Mouse (Mus musculus): ENCODE results near the gene Abat.

The Abat gene

DNA sequence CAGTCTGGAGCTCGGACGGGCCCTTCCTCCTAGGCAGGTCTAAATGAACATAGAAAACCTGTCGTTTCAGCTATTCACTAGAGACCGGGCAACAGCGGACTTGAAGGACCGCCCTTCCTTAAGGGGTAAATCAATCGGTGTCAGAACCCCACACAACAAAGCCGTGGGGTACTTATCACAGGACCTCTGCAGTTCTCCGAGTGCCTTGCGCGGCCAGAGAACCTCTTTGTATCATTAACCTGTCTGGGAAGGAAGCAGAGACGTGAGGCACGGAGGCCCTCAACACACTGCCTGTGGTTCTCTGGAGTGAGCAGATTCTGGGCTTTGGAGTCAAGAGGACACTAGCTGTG is 123.6 kb downstream of the Abat start:
- DNase-seq (ENCODE audit: low spot score): no peak

DNA sequence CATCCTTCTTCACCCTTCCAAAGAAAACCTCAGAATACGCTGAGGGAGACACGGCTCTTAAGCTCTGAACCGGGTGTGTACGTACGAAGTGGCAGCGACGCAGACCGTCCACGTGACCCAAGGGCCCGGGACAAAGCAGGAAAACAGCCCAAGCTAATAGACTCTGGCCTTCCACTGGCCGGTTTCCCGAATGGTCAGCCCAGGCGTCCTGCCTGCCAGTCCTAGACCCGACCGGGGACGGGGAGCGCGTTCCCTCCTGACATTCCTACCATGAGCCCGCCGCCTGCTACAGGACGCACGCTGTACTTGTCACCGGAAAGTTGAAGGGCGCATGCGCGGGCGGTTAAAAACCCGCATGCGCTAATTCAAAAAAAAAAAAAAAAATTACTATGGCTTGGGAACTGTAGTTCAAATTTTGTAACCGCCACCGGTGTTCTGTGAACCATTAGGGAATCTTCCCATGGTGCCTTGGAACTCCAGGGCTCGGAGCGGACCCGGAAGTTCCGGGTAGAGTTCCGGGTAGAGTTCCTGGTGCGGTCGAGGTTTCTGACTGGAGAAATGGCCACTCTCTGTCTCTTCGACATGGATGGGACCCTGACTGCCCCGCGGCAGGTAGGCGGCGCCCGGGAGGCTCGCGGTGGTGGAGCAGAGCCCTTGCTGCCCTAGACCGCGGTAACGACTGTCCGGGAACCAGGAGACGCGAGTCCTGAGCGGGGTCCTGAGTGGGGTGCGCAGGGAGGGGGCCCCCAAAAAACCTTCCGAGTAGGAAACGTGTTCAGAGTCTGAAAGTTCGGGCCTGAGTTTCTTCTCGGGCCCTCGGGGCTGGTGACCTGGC is 124.2 kb downstream of the Abat start, which contains the start of the genes Pmm2 and Tmem186:
TSS of gene Pmm2 (plus strand) at position 458 of the 835 bp plus-strand sequence.
TSS of gene Tmem186 (minus strand) at position 496 of the 835 bp plus-strand sequence.
- DNase-seq (ENCODE audit: low spot score): peak; percentile 76

DNA sequence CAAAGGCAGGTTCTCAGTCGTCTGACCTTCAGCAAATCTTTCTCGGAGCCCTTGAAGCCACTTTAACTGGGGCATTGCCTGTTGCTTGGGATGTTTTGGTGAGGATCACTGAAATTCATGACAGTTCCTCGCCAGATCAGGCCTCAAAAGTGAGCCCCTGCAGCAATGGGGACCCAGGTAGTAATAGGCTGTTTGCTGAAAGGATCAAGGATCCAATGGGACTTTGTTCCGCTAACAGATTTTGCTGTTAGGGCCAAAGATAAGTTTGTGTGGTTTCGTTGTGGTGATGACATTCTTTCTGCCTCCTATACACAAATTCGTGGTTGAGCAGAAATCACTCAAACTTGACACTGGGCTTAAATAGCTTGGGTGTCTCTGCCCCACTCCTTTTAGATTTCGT is 124.9 kb downstream of the Abat start:
- no peak for DNase-seq (ENCODE audit: low spot score)

DNA sequence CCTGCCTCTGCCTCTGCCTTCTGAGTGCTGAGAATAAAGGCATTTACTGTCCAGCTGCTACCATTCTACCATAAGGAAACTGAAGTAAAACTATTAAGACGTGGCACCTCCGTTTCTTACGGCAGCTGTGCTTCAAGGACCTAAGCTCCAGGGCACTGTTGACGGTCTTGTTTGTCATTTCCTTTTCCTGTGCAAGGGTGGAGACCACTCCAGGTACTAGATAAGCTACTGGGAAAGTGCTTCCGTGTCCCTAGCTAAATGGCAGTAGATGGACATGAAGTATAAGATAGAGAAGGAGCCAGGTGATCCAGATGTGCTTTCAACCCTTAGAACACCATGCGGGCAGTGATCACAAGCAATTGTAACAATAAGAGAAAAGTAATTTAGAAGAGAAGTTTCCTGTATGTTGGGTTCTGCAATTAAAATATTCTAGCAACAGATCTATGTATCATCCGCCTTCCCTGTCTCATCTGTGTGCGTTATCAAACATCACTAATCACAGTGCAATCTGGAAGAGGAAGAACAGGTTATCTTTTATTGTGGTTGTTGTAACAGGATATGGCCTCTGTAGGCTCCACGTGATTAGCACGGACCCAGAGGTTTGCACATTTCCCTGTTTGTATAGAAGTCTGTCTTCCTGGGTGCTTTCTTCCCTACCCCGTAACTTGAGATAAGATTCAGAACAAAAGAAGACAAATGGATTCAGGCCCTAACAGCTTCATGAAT is 126.4 kb downstream of the Abat start:
- peak; percentile 42 for DNase-seq (ENCODE audit: low spot score)

DNA sequence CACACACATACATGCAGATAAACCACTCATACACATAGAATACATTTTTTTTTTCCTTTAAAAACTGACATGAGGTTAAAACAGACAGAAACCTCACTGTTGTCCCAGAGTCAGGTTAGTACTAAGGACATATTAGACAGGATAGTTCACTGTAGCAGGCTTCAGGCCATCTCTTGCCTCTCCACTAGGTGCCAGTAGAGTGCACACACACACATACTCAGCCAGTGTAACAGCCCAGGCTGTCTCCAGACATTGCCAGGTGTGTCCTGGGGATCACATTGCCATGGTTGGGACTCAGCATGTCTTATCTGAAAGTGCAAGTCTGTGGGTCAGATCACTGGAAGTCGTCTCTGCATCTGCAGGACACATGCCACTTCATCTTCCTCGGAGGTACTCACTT is 130.6 kb downstream of the Abat start:
- peak; percentile 44 for DNase-seq (ENCODE audit: low spot score)

DNA sequence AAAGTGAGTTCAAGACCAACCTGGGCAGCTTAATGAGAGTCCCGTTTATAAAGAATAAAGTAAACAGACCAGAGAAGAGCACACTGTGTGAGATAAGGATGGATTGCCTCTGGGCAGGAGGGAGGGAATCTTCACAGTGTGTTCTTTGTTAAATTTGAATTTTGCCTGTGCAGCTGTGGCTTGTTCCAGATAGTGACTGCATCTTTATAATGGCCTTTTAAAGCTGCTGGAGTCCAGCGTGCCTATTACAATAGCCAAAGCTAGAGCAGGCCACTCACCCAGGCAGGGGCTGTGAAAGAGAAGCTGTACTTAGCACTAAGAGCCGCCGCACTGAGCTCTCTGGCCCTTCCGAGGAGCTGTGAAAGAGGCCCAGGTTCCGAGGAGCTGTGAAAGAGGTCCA is 132.3 kb downstream of the Abat start:
- DNase-seq (ENCODE audit: low spot score): no peak

DNA sequence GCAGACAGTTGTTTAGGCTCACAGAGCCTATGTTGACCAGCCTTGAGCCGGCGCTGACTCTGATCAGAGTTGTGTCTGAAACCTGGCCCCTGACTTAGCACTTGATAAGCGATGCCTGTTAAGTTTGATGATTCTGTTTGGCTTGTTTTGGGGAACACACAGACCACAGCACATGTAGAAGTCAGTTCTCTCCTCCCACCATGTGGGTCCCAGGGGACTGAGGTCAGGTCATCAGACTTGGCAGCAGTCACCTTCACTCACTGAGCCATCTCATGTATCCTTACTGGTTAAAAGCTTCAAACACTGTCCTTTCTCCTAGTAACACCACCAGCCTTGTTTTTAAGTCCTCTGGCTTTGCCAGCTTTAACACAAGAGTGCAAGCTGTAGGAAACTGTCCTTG is 136.8 kb downstream of the Abat start:
- no peak for DNase-seq (ENCODE audit: low spot score)

DNA sequence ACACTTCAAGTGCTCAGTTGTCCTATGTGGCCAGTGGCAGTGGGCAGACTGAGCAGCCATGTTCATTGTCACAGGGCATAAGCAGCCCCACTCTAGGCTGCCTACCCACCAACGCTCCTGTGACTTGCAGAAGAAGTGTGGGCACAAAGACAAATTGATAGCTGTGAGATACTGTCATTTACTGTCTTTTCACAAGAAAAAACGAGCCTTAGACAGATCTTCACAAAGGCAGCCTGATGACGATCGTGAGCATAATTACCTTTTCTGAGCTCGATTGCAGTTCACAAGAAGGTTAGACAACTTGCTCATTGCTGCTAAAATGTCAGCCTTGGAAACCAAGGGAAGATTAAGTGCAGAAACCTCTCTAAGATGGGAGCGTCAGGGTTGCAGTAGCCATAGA is 141.9 kb downstream of the Abat start:
- DNase-seq (ENCODE audit: low spot score): no peak

DNA sequence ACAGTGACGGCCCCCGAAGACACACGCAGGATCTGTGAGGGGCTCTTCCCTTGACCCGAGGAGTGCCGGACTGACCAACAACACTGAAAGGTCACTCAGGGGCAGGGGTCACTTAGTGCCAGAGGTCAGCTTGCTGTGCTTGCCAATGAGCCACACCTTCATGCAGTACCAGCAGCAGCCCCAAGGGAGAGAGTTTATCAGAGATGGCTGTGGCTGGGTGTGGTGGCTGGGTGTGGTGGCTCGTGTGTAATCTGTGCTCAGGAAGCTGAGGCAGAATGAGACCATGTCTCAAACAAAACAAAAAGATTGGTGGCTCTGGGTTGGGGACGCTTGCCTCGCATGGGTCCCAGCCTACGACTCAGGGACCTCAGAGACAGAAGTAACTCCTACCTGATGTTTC is 142.4 kb downstream of the Abat start:
- DNase-seq (ENCODE audit: low spot score): no peak

DNA sequence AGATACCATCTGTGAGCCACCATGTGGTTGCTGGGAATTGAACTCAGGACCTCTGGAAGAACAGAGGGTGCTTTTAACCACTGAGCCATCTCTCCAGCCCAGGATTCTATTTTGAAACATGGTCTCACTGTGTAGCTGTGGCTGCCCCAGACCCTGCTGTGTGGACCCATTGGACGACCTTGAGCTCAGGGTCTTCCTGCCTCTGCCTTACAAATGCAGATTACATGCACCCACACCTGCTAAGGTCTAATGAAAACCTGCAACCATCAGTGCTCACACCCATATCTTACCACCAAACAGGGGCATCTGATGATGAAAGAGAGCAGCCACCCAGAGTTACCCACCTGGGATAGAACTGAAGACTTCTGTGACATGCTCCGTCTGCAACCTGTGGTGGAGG is 143.0 kb downstream of the Abat start:
- no peak for DNase-seq (ENCODE audit: low spot score)

DNA sequence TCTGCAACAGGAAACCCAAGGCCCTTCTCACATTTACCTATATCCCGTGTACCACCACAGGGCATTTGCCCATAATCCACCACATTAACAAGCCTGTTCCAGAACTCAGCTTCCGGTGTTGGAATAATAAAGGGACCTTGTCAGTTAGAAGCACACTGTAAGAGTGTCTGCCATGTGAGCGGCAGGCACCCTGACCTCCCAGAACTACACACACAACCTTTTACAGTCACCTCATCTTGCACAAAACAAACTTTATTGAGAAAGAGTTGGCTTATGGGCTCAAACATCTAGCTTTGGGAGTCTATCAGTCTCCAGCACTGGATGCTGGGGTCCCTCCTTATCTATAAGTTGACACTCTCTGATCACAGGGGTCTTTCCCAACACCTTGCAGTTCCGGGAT is 145.1 kb downstream of the Abat start:
- no peak for DNase-seq (ENCODE audit: low spot score)

DNA sequence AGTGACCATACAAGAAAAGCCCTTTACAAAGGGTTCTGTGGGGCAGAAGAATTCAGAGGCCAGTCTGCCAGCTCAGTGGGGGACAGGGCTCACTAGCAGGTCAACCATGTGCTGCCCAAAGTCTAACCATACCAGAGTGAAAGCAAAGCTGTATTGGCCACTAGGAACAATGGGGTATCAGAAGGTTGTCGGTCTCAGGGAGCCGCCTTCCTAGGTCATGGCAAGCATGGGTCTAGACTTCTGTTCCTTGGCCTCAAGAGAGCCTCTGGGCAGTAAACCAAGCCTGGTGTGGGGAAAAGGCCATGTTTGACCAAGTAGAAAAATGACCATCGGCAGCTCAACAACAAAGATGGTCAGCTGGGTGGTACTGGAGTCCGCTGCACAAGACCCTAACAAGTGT is 145.5 kb downstream of the Abat start:
- DNase-seq (ENCODE audit: low spot score): no peak

DNA sequence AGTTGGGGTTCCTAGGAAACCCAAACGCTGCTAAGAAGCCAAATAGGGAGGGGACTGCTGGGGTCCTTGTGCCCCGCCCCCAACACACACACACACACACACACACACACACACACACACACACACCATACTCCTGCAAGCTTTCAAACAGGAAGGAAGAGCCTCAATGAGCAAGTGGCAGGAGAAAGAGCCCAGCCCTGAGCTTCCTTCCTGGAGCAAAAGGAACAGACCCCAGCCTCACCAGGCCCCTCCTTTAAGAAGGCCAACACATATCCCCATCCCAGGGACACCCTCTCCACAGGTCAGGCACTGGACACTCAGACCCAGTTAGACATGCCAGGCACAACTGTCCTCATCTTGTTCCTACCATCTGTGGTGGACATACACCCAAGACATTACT is 149.8 kb downstream of the Abat start:
- DNase-seq (ENCODE audit: low spot score): no peak

DNA sequence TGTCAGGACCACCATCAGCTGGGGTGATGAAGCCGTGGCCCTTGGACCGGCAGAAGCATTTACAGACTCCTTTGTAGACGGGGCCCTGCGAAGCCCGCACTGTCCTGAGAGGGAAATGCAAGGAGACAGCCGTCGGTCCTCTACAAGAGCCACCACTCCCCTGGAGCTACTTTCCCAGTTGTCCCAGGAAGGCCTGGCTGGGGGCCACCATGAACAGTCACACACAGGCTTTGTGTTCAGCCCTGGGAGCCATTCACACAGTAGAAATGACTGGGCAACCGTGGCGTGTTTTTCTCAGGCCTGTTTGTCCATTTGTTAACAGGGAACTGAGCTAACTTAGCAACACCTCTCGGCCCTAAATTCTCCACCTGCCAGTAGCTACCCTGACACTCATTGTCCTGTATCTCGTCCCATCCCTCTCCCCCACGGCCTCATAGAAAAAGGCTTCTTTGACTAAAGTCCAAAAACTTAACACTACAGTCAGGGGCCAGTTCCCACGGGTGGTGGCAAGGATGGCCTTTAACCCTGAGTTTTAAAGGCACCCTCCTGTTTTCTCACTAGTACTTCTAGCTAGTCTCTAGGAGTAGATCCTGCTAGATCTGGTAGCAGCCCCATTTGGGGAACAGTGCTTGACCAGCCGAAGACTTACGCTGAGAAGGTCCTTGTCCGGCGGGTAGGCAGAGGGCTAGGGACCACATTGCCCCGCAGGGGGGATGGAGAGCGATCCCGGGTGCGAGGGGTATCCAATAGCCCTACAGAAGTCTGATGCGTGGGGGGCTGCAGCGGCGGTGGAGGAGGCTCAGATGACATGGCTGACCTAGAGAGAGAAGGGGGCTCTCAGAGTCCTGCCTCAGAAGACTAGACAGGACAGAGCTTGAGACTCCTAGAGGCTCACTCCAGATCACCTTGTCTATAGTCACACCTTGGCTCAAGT is 150.6 kb downstream of the Abat start:
- no peak for DNase-seq (ENCODE audit: low spot score)

DNA sequence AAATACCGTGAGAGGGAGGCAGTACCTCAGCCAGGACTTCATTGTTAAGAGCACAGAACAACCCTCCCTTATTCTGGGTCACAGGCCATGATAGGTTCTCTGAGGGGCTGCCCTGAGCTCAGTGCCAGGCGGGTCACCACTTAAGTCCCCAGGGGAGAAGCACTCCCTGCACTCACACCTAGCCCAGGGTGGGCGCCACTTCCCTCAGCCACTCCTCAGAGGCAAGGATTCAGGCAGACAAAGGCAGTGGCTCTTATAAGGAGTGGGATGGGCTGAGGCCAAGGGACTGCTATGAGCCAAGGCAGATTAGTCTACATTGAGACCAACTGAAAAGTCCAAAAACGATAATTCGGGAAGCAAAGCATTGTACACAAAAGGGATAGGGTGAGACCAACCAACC is 152.1 kb downstream of the Abat start:
- no peak for DNase-seq (ENCODE audit: low spot score)

DNA sequence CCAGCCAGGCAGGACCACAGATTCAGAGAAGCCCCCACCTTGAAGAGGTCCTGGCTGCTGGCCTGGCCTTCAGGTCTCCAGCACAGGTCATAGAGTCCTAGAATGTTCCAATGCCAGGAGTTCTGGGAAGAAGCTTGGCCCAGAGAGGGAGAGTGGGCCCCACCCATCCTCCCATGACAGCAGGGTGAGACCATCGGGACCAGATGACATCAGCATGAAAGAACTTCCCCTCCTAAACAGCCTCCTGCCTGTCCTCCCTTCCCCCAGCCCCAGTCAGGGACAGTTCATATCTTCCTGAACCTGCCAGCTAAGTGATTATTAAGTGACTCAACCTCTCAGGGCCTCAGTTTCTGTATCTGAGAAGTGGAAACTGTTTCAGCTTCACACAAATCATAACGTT is 153.2 kb downstream of the Abat start:
- DNase-seq (ENCODE audit: low spot score): no peak

DNA sequence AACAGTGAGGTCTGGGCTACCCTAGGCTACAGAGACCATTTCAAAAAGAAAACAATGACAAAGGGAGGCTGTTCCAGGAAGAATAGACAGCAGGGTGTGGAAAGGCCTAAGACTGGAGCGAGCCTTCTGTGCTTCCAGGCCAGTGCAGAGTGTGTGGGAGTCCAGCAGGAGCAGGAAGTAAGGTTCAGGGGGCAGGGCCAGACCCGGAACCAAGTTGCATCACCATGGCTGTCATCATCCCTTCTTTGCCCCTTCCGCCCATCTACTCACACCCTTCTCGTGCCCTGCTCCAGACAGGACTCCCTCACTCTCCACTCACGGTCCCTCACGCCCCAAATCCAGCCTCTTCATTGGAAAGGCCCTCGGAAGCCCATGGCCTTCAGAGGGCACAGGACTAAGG is 154.0 kb downstream of the Abat start:
- no peak for DNase-seq (ENCODE audit: low spot score)

DNA sequence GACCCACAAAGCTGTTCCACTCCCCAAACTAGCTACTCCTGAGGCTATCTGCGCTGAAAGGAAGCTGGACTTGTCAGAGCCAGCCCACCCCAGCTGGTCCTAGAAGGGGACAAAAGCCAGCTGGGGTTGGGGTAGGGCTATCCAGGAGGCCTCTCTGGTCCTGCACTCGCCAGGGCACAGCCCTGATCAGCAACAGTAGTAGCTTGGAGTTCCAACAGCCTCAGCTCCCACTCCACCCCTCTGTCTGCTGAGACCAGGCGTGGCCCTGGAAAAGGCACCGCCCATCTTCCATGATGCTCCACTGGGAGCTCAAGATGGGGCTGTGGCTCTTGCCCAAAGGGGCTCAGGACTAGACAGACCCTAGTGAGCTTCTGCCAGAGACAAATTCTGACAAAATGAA is 154.6 kb downstream of the Abat start:
- DNase-seq (ENCODE audit: low spot score): no peak

DNA sequence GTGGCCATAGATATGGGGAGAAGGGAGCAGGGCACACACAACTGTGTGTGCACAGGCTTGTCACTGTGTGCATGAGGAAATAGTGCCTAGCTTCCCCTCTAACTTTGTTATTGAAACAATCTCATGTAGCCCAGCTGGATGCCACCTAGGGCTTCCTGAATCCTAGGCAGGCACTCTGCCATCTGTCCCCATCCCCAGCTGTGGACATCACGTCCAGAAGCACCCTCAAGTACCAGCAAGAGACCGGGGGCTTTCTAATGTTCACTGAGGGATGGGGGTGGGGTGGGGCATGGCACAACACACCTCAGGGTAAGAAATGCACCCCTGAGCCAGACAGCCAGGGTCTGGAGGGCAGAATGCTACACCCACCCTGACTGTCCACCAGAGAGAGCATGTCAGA is 155.2 kb downstream of the Abat start:
- no peak for DNase-seq (ENCODE audit: low spot score)

DNA sequence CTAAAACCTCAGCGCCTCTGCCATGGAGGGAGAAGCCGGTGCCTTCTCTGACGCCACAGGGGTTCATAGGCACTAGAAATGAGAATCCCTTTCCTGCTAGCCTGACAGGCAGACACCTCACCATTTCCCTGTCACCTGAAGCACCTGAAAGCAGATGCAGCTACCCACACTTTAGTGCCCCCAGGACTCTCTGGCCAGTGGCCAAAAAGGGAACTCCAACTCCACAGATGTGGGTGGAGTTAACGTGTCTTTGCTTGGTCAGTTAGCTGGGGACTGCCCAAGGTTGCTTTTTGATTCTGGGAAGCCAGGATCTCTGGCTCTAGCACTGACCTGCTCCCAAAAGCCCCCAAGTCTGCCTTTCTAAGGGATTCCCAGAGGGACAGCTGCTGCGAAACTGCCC is 156.2 kb downstream of the Abat start:
- no peak for DNase-seq (ENCODE audit: low spot score)

DNA sequence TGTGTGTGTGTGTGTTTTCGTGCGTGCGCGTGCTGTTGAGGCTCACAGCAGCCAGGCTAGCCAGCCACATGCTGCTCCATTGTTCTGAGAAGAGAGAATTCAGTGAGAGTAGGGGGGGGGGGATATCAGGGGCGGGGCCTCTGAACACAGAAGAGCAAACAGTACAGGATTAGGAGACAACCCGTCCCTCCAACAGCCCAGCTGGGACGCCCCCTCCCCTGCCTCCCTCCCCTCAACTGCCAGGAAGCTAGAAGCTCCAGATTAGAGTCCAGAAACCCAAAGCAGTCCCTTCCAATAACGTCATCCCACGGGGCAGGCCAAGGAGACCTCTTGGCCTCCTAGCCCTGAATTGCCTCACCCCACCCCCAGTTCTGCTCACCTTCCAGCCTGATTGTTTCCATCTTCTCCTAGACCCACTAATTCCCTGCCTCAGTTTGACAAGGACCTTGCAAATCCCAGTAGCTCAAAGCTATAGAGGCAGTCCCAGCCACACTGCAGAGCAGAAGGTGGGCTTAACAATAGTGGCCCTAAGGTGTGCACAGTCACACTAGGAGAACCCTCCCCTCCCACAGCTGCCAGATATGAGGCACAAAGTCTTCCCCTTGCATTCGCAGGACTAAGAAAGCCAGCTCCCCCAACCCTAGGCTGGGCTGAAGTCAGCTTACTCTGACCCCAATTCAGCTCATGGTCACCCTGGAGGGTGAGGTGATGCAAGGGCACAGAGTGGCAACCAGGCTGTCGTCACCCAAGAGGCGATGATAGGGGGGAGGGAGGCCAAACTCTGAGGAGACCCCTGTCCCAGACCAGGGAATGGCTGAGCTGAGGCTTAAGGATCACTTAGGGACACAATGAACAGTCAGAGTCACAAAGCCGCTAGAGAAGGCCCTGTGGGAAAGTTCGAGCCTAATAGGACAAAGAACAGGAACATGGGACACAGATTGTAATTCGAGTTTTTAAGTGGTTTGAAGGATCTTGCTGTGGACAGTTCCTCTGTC is 157.1 kb downstream of the Abat start:
- DNase-seq (ENCODE audit: low spot score): no peak

Data from T-cell, adult 2 months (primary cell).